In genomic region chr1:84085361-84085760, GRCm38 (mm10) we compare ENCODE assay signal across 18 mouse cellular contexts.
A peak's percentile ranks its signal among the peaks of the same experiment; 100 is the strongest.
DNase-seq lines count a peak whose midpoint lies in the region; ATAC-seq lines count a peak whose summit lies in the region.
"Had no signal": no experiment of that assay in that cellular context is flagged by ENCODE, and none has a peak within 500 bp of the region (broad histone marks: within the 10 kb centered on the region; RNA-seq: fewer than 3 reads in every experiment).

No protein-coding gene starts in this region.

- no peaks in the 10 kb centered on the region for H3K9me3 ChIP-seq in forebrain, embryonic 15.5 days
- no peaks in the 10 kb centered on the region for H3K9me3 ChIP-seq in forebrain, embryonic 10.5 days
- H3K9me3 ChIP-seq: embryonic facial prominence, embryonic 15.5 days; hindbrain, embryonic 15.5 days; kidney, embryonic 15.5 days had no signal

- H3K4me1 ChIP-seq in forebrain, embryonic 15.5 days, result peaks cover 25% of the 10 kb centered on the region
- no peaks in the 10 kb centered on the region for H3K4me1 ChIP-seq in forebrain, embryonic 10.5 days
- H3K4me1 ChIP-seq: embryonic facial prominence, embryonic 15.5 days; heart, embryonic 13.5 days; hindbrain, embryonic 15.5 days had no signal

- ATAC-seq in forebrain, embryonic 15.5 days (replicated peaks), result no peak
- ATAC-seq: intestine, embryonic 16.5 days had no signal

- H3K9ac ChIP-seq in forebrain, embryonic 15.5 days (replicated peaks), result no peak overlapping the region
- H3K9ac ChIP-seq: embryonic facial prominence, embryonic 15.5 days; heart, embryonic 13.5 days; hindbrain, embryonic 15.5 days; kidney, embryonic 15.5 days had no signal

- no peaks in the 10 kb centered on the region for H3K27me3 ChIP-seq in forebrain, embryonic 15.5 days
- no peaks in the 10 kb centered on the region for H3K27me3 ChIP-seq in forebrain, embryonic 10.5 days (ENCODE audit: poor library complexity, severe bottlenecking)
- H3K27me3 ChIP-seq: embryonic facial prominence, embryonic 15.5 days; heart, embryonic 13.5 days; hindbrain, embryonic 15.5 days; kidney, embryonic 15.5 days had no signal

- peak overlapping the region; percentile 70 for H3K27ac ChIP-seq in forebrain, embryonic 15.5 days (replicated peaks)
- no peak overlapping the region for H3K27ac ChIP-seq in forebrain, embryonic 10.5 days
- H3K27ac ChIP-seq: embryonic facial prominence, embryonic 15.5 days; heart, embryonic 13.5 days; hindbrain, embryonic 15.5 days; kidney, embryonic 15.5 days had no signal

- WGBS in forebrain, embryonic 15.5 days, result 70% methylated on average over 3 of the region's 3 CpGs
- 92% methylated on average over 3 of the region's 3 CpGs for WGBS in forebrain, embryonic 10.5 days

- H3K4me2 ChIP-seq in forebrain, embryonic 15.5 days (replicated peaks), result no peak overlapping the region
- H3K4me2 ChIP-seq: embryonic facial prominence, embryonic 15.5 days; heart, embryonic 13.5 days; hindbrain, embryonic 15.5 days; kidney, embryonic 15.5 days had no signal

- peak; percentile 16 for DNase-seq in cerebellum, adult 9-10 months
- DNase-seq in cerebellum, postnatal 4 days (ENCODE audit: low spot score in 2 of 2), result no peak
- no peak for DNase-seq in forebrain, embryonic 10.5 days (ENCODE audit: extremely low spot score, low spot score)
- DNase-seq in brain, adult 2 months (ENCODE audit: low read depth, low spot score), result peak; percentile 62
- peak; percentile 49 to 67 for DNase-seq in cerebellum, postnatal 10 days
- no peak for DNase-seq in Muller cell, postnatal 12 days (ENCODE audit: inconsistent ontology term)
- DNase-seq: adrenal gland, postnatal 14 days; embryo, embryonic 11 days; gastrocnemius, postnatal 36 days; heart, postnatal 36 days; kidney, adult 2 months had no signal

- no peaks in the 10 kb centered on the region for H3K36me3 ChIP-seq in forebrain, embryonic 15.5 days
- no peaks in the 10 kb centered on the region for H3K36me3 ChIP-seq in forebrain, embryonic 10.5 days (replicated peaks)
- H3K36me3 ChIP-seq: embryonic facial prominence, embryonic 15.5 days; heart, embryonic 13.5 days; hindbrain, embryonic 15.5 days; kidney, embryonic 15.5 days had no signal

- no peak overlapping the region for H3K4me3 ChIP-seq in forebrain, embryonic 15.5 days
- H3K4me3 ChIP-seq in forebrain, embryonic 10.5 days, result no peak overlapping the region
- H3K4me3 ChIP-seq: embryonic facial prominence, embryonic 15.5 days; erythroblast, embryonic 14.5 days; heart, embryonic 13.5 days; hindbrain, embryonic 15.5 days; kidney, embryonic 15.5 days had no signal

Comparison
In these comparisons a context has a peak if more than half of its experiments do, and no peak if none do; other contexts are left out.
1. DNase-seq: peak in cerebellum, adult 9-10 months (single experiment), brain, adult 2 months (single experiment) and cerebellum, postnatal 10 days (2 of 2); none in cerebellum, postnatal 4 days (0 of 2), forebrain, embryonic 10.5 days (single experiment) and Muller cell, postnatal 12 days (single experiment).